Mouse (Mus musculus): ENCODE measurements at regions not wholly inside any gene's neighbourhood (a gene's known extent, or its start where the extent isn't known, plus 50 kb on each side); places are given as distances from the start of the nearest gene placed in this dataset.

- Histone ChIP-seq H3K9me3 (no peaks in the 10 kb centered on the region), H3K27ac (no peak overlapping the region), H3K4me1 (peaks cover 7% of the 10 kb centered on the region; the same call in 1 of the 2 replicates), H3K4me3 (no peak overlapping the region), H3K27me3 (ENCODE audit: insufficient read depth, poor library complexity, severe bottlenecking) (no peaks in the 10 kb centered on the region), H3K36me3 (no peaks in the 10 kb centered on the region)
- no peak for DNase-seq (ENCODE audit: low spot score)
- WGBS: 73% methylated on average over 2 of the region's 2 CpGs
These were observed 295.2 kb upstream of the Gadl1 start for GRCm38 (mm10) chr9:115614007-115614406.

- Histone ChIP-seq H3K27ac (no peak overlapping the region), H3K4me1 (peaks cover 7% of the 10 kb centered on the region; the same call in 1 of the 2 replicates), H3K4me3 (no peak overlapping the region), H3K36me3 (no peaks in the 10 kb centered on the region), H3K27me3 (ENCODE audit: insufficient read depth, poor library complexity, severe bottlenecking) (no peaks in the 10 kb centered on the region), H3K9me3 (no peaks in the 10 kb centered on the region)
- DNase-seq (ENCODE audit: low spot score): no peak
- 75% methylated on average over 6 of the region's 6 CpGs for WGBS
These were observed 291.3 kb upstream of the Gadl1 start for GRCm38 (mm10) chr9:115617909-115618308.

GRCm38 (mm10) chr9:115623948-115624347, 285.3 kb upstream of the Gadl1 start:
- WGBS: 38% methylated on average over 5 of the region's 5 CpGs
- Histone ChIP-seq H3K4me1 (0 out of 2 replicates have a peak, but pooled peaks cover 11% of the 10 kb centered on the region), H3K27ac (no peak overlapping the region), H3K9me3 (no peaks in the 10 kb centered on the region), H3K27me3 (ENCODE audit: insufficient read depth, poor library complexity, severe bottlenecking) (no peaks in the 10 kb centered on the region), H3K36me3 (no peaks in the 10 kb centered on the region), H3K4me3 (no peak overlapping the region)
- DNase-seq (ENCODE audit: low spot score): no peak

- no peak for DNase-seq (ENCODE audit: low spot score)
These were observed 284.3 kb upstream of the Gadl1 start for GRCm38 (mm10) chr9:115624721-115625496.

GRCm38 (mm10) chr9:115627551-115627950, 281.7 kb upstream of the Gadl1 start:
- Histone ChIP-seq H3K27ac (no peak overlapping the region), H3K27me3 (ENCODE audit: insufficient read depth, poor library complexity, severe bottlenecking) (no peaks in the 10 kb centered on the region), H3K9me3 (no peaks in the 10 kb centered on the region), H3K36me3 (no peaks in the 10 kb centered on the region), H3K4me1 (0 out of 2 replicates have a peak, but pooled peaks cover 11% of the 10 kb centered on the region), H3K4me3 (no peak overlapping the region)
- WGBS: 72% methylated on average over 3 of the region's 3 CpGs
- DNase-seq (ENCODE audit: low spot score): no peak

More at GRCm38 (mm10) chr9:115624721-115625496, 284.3 kb upstream of the Gadl1 start:
- Histone ChIP-seq H3K36me3 (no peaks in the 10 kb centered on the region), H3K4me1 (0 out of 2 replicates have a peak, but pooled peaks cover 11% of the 10 kb centered on the region), H3K27me3 (ENCODE audit: insufficient read depth, poor library complexity, severe bottlenecking) (no peaks in the 10 kb centered on the region), H3K4me3 (no peak overlapping the region), H3K27ac (no peak overlapping the region), H3K9me3 (no peaks in the 10 kb centered on the region)
- 67% methylated on average over 15 of the region's 15 CpGs for WGBS

- no peaks in the 10 kb centered on the region for H3K27me3 ChIP-seq (ENCODE audit: insufficient read depth, poor library complexity, severe bottlenecking)
- no peaks in the 10 kb centered on the region for H3K36me3 ChIP-seq
- H3K4me1 ChIP-seq: no peaks in the 10 kb centered on the region
- no peak for DNase-seq (ENCODE audit: low spot score)
- no peaks in the 10 kb centered on the region for H3K9me3 ChIP-seq
- no peak overlapping the region for H3K27ac ChIP-seq
- 74% methylated on average over 6 of the region's 6 CpGs for whole genome bisulfite sequencing
- no peak overlapping the region for H3K4me3 ChIP-seq
These were observed 272.1 kb upstream of the Gadl1 start for GRCm38 (mm10) chr9:115637114-115637513.

GRCm38 (mm10) chr9:115640781-115641180, 268.5 kb upstream of the Gadl1 start:
- no peaks in the 10 kb centered on the region for H3K27me3 ChIP-seq (ENCODE audit: insufficient read depth, poor library complexity, severe bottlenecking)
- H3K4me3 ChIP-seq: no peak overlapping the region
- DNase-seq (ENCODE audit: low spot score): no peak
- WGBS: 87% methylated on average over 2 of the region's 2 CpGs
- H3K9me3 ChIP-seq: no peaks in the 10 kb centered on the region
- H3K27ac ChIP-seq: no peak overlapping the region
- H3K36me3 ChIP-seq: no peaks in the 10 kb centered on the region
- no peaks in the 10 kb centered on the region for H3K4me1 ChIP-seq

GRCm38 (mm10) chr9:115642032-115642431, 267.2 kb upstream of the Gadl1 start:
- no peak for DNase-seq (ENCODE audit: low spot score)
- H3K4me3 ChIP-seq: no peak overlapping the region
- H3K9me3 ChIP-seq: no peaks in the 10 kb centered on the region
- H3K4me1 ChIP-seq: no peaks in the 10 kb centered on the region
- H3K27ac ChIP-seq: no peak overlapping the region
- no peaks in the 10 kb centered on the region for H3K36me3 ChIP-seq
- WGBS: 55% methylated on average over 4 of the region's 4 CpGs
- H3K27me3 ChIP-seq (ENCODE audit: insufficient read depth, poor library complexity, severe bottlenecking): no peaks in the 10 kb centered on the region

GRCm38 (mm10) chr9:115644953-115645352, 264.3 kb upstream of the Gadl1 start:
- no peaks in the 10 kb centered on the region for H3K36me3 ChIP-seq
- no peak overlapping the region for H3K27ac ChIP-seq
- H3K4me1 ChIP-seq: no peaks in the 10 kb centered on the region
- no peaks in the 10 kb centered on the region for H3K27me3 ChIP-seq (ENCODE audit: insufficient read depth, poor library complexity, severe bottlenecking)
- WGBS: 90% methylated on average over 9 of the region's 9 CpGs
- no peak overlapping the region for H3K4me3 ChIP-seq
- no peaks in the 10 kb centered on the region for H3K9me3 ChIP-seq
- no peak for DNase-seq (ENCODE audit: low spot score)

GRCm38 (mm10) chr9:115646226-115646625, 263.0 kb upstream of the Gadl1 start:
- WGBS: 70% methylated on average over 7 of the region's 7 CpGs
- Histone ChIP-seq H3K27me3 (ENCODE audit: insufficient read depth, poor library complexity, severe bottlenecking) (no peaks in the 10 kb centered on the region), H3K9me3 (no peaks in the 10 kb centered on the region), H3K27ac (no peak overlapping the region), H3K4me3 (no peak overlapping the region), H3K36me3 (no peaks in the 10 kb centered on the region), H3K4me1 (no peaks in the 10 kb centered on the region)
- no peak for DNase-seq (ENCODE audit: low spot score)

- Histone ChIP-seq H3K4me3 (no peak overlapping the region), H3K36me3 (no peaks in the 10 kb centered on the region), H3K27ac (no peak overlapping the region), H3K4me1 (peaks cover under 1% of the 10 kb centered on the region), H3K27me3 (ENCODE audit: insufficient read depth, poor library complexity, severe bottlenecking) (no peaks in the 10 kb centered on the region), H3K9me3 (no peaks in the 10 kb centered on the region)
- no peak for DNase-seq (ENCODE audit: low spot score)
- WGBS: 72% methylated on average over 2 of the region's 2 CpGs
These were observed 257.5 kb upstream of the Gadl1 start for GRCm38 (mm10) chr9:115651708-115652107.

GRCm38 (mm10) chr9:115653116-115653515, 256.1 kb upstream of the Gadl1 start:
- Histone ChIP-seq H3K36me3 (no peaks in the 10 kb centered on the region), H3K27ac (no peak overlapping the region), H3K4me3 (no peak overlapping the region), H3K27me3 (ENCODE audit: insufficient read depth, poor library complexity, severe bottlenecking) (no peaks in the 10 kb centered on the region), H3K4me1 (peaks cover 8% of the 10 kb centered on the region), H3K9me3 (no peaks in the 10 kb centered on the region)
- WGBS: 92% methylated on average over 5 of the region's 5 CpGs
- no peak for DNase-seq (ENCODE audit: low spot score)

- Histone ChIP-seq H3K4me1 (peaks cover 8% of the 10 kb centered on the region), H3K4me3 (no peak overlapping the region), H3K27me3 (ENCODE audit: insufficient read depth, poor library complexity, severe bottlenecking) (no peaks in the 10 kb centered on the region), H3K27ac (no peak overlapping the region), H3K9me3 (no peaks in the 10 kb centered on the region), H3K36me3 (no peaks in the 10 kb centered on the region)
- WGBS: 89% methylated on average over 6 of the region's 6 CpGs
- no peak for DNase-seq (ENCODE audit: low spot score)
These were observed 254.3 kb upstream of the Gadl1 start for GRCm38 (mm10) chr9:115654933-115655332.

- Histone ChIP-seq H3K9me3 (no peaks in the 10 kb centered on the region), H3K27ac (no peak overlapping the region), H3K4me1 (peaks cover 8% of the 10 kb centered on the region), H3K27me3 (ENCODE audit: insufficient read depth, poor library complexity, severe bottlenecking) (no peaks in the 10 kb centered on the region), H3K4me3 (no peak overlapping the region), H3K36me3 (no peaks in the 10 kb centered on the region)
- no peak for DNase-seq (ENCODE audit: low spot score)
- 53% methylated on average over 2 of the region's 2 CpGs for WGBS
These were observed 252.7 kb upstream of the Gadl1 start for GRCm38 (mm10) chr9:115656538-115656937.
